Mouse (Mus musculus): ENCODE data around the gene Hsd11b2.
A peak's percentile ranks its signal among the peaks of the same experiment; 100 is the strongest.
"Not testable (repeated sequence)": the region's sequence is repeated elsewhere in the genome, so short reads cannot be mapped to it uniquely, and the experiment has no call there.

The Hsd11b2 gene

GRCm38 (mm10) chr8:105564573-105565229 is 46.1 kb downstream of the Hsd11b2 start:
- not testable (repeated sequence) for DNase-seq

GRCm38 (mm10) chr8:105565401-105565881 is 46.9 kb downstream of the Hsd11b2 start:
- DNase-seq = no peak

- peak; percentile 99 to 100 for DNase-seq
Observed at GRCm38 (mm10) chr8:105565952-105566702, 47.6 kb downstream of the Hsd11b2 start, which contains the start of gene Atp6v0d1. Gene Atp6v0d1, minus strand, starts transcription at chr8:105566047.

- DNase-seq = peak in 1 of 2 experiments; percentile 32
Observed at GRCm38 (mm10) chr8:105566703-105567595, 48.4 kb downstream of the Hsd11b2 start.

GRCm38 (mm10) chr8:105571810-105572209 is 53.3 kb downstream of the Hsd11b2 start:
- DNase-seq = no peak

- DNase-seq = peak; percentile 61 to 75
Observed at GRCm38 (mm10) chr8:105573427-105573826, 54.9 kb downstream of the Hsd11b2 start.
